Mouse (Mus musculus): ENCODE measurements at regions not wholly inside any gene's neighbourhood (a gene's known extent, or its start where the extent isn't known, plus 50 kb on each side); places are given as distances from the start of the nearest gene placed in this dataset.

GRCm38 (mm10) chr11:114419002-114419401, 249.3 kb upstream of the Rpl38 start:
- Histone ChIP-seq H3K36me3 (ENCODE audit: control insufficient read depth, insufficient read depth, low read length) (no peaks in the 10 kb centered on the region), H3K9me3 (ENCODE audit: control insufficient read depth, low read length) (0 out of 2 replicates have a peak, but pooled peaks cover 4% of the 10 kb centered on the region), H3K27ac (ENCODE audit: low read depth, low read length) (no peak overlapping the region), H3K4me1 (ENCODE audit: control insufficient read depth, insufficient read depth, low read length) (no peaks in the 10 kb centered on the region), H3K4me3 (ENCODE audit: low read length) (no peak overlapping the region), H3K27me3 (ENCODE audit: control insufficient read depth, insufficient read depth, low read length) (no peaks in the 10 kb centered on the region), H3K4me2 (replicated peaks; ENCODE audit: low read depth, low read length) (no peak overlapping the region), H3K9ac (ENCODE audit: low read depth, low read length) (no peak overlapping the region)
- ATAC-seq (ENCODE audit: low FRiP score, low TSS enrichment): no peak
- 87% methylated on average over 7 of the region's 7 CpGs for WGBS

DNA sequence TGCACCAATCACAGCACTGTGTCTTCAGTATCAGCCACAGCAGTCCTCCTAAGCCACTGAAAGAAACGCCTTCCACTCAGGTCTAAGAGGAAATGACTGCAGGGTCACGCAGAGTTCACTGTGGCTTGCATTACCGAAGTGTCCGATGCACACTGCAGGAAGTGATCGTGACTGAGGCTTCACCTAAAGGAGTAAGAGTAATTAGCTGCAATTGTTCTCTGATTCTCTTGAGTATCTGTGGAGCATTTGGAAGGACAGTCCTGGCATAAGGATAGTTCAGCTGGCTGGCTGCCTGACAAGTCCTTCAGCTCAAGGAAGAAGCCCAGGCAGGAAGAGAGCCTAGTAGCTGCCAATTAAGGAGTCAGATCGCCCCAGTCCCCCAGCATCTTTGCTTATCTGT, 252.2 kb upstream of the Rpl38 start:
- no peak overlapping the region for H3K27ac ChIP-seq (ENCODE audit: low read depth, low read length)
- H3K9ac ChIP-seq (ENCODE audit: low read depth, low read length): no peak overlapping the region
- no peaks in the 10 kb centered on the region for H3K4me1 ChIP-seq (ENCODE audit: control insufficient read depth, insufficient read depth, low read length)
- no peaks in the 10 kb centered on the region for H3K36me3 ChIP-seq (ENCODE audit: control insufficient read depth, insufficient read depth, low read length)
- H3K4me3 ChIP-seq (ENCODE audit: low read length): no peak overlapping the region
- ATAC-seq (ENCODE audit: low FRiP score, low TSS enrichment): no peak
- no peak overlapping the region for H3K4me2 ChIP-seq (replicated peaks; ENCODE audit: low read depth, low read length)
- no peaks in the 10 kb centered on the region for H3K27me3 ChIP-seq (ENCODE audit: control insufficient read depth, insufficient read depth, low read length)
- WGBS: 65% methylated on average over 6 of the region's 6 CpGs
- H3K9me3 ChIP-seq (ENCODE audit: control insufficient read depth, low read length): 0 out of 2 replicates have a peak, but pooled peaks cover 4% of the 10 kb centered on the region

DNA sequence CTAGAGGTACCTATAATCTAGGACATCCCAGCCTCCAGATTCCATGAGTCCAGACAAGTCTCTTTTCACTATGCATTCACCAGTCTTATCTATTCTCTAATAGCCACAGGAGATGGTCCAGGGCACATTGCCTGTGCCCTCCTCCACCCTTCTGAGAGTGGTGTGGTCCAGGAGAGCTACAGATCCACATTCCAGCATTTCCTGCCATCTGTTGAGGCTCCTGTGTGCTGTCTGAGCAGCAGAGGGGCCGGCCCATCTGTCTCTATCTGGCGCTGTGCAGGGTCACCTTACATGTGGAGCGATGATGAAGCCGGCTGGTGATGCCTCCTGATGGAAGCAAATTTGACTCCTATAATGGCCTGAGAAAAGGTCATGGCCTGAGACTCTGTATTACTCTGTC, 263.9 kb upstream of the Rpl38 start:
- 20% methylated on average over 4 of the region's 4 CpGs for WGBS
- no peak for ATAC-seq (ENCODE audit: low FRiP score, low TSS enrichment)
- Histone ChIP-seq H3K9ac (ENCODE audit: low read depth, low read length) (no peak overlapping the region), H3K4me3 (ENCODE audit: low read length) (no peak overlapping the region), H3K4me2 (replicated peaks; ENCODE audit: low read depth, low read length) (no peak overlapping the region), H3K9me3 (ENCODE audit: control insufficient read depth, low read length) (no peaks in the 10 kb centered on the region), H3K27ac (ENCODE audit: low read depth, low read length) (no peak overlapping the region), H3K36me3 (ENCODE audit: control insufficient read depth, insufficient read depth, low read length) (no peaks in the 10 kb centered on the region), H3K4me1 (ENCODE audit: control insufficient read depth, insufficient read depth, low read length) (no peaks in the 10 kb centered on the region), H3K27me3 (ENCODE audit: control insufficient read depth, insufficient read depth, low read length) (no peaks in the 10 kb centered on the region)

DNA sequence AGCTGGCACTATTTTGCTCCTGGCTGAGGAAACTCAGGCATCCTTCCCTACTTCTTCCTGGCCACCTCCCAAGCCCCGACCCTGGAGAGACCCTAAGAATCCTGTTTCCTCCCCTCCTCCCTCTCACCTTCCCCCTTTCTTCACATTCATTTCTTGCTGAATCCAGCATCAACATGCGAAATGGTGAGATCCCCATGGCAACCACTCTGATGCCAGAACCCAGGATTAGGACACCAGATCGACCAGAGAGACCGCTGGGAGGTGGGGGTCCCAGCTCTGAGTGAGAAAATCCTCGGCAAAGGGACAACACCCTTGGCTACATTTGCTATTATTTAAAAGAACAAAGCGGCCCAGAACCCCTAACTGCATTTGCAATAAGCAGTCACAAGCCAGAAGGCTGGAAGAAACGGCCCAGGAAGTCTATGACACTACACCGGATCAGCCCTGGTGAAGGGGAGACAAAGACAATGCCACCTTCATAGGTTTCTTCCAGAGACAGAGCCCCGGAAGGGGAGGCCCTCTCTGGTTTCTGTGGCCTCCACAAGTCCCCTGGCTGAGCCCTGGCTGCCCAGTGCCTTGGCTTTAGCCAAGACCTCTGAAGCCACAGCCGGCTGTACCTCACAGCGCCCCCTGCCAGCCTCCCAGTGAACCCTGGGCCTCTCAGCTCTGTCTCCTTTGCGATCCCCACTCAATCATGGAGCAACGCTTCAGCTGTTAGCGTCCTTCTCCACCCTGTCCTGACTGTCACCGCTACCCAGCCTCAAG, 265.6 kb upstream of the Rpl38 start:
- Histone ChIP-seq H3K9me3 (ENCODE audit: control insufficient read depth, low read length) (no peaks in the 10 kb centered on the region), H3K27ac (ENCODE audit: low read depth, low read length) (no peak overlapping the region), H3K27me3 (ENCODE audit: control insufficient read depth, insufficient read depth, low read length) (no peaks in the 10 kb centered on the region), H3K4me1 (ENCODE audit: control insufficient read depth, insufficient read depth, low read length) (no peaks in the 10 kb centered on the region), H3K4me3 (ENCODE audit: low read length) (no peak overlapping the region), H3K4me2 (replicated peaks; ENCODE audit: low read depth, low read length) (no peak overlapping the region), H3K36me3 (ENCODE audit: control insufficient read depth, insufficient read depth, low read length) (no peaks in the 10 kb centered on the region), H3K9ac (ENCODE audit: low read depth, low read length) (no peak overlapping the region)
- no peak for ATAC-seq (ENCODE audit: low FRiP score, low TSS enrichment)
- WGBS: 36% methylated on average over 15 of the region's 15 CpGs

DNA sequence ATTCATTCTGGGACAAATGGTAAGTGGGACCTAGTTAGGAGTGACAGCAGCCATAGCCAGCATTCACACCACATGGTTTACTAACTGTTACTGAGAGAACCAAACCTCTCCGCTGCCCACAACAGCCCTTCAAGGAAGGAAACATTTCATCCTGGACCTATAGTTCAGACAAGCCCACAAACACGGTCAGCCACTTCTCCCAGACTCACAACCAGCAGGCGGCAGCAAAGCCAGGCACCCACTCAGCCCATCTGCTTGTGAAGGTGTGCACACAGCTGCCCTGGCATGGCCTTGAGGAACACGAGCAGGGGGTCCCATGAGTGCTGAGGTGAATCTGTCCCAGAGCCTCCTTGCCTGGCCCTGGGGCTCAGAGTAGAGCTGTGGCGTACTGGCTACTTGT, 267.6 kb upstream of the Rpl38 start:
- no peak for ATAC-seq (ENCODE audit: low FRiP score, low TSS enrichment)
- WGBS: 47% methylated on average over 5 of the region's 5 CpGs
- Histone ChIP-seq H3K27ac (ENCODE audit: low read depth, low read length) (no peak overlapping the region), H3K4me3 (ENCODE audit: low read length) (no peak overlapping the region), H3K27me3 (ENCODE audit: control insufficient read depth, insufficient read depth, low read length) (no peaks in the 10 kb centered on the region), H3K4me1 (ENCODE audit: control insufficient read depth, insufficient read depth, low read length) (no peaks in the 10 kb centered on the region), H3K4me2 (replicated peaks; ENCODE audit: low read depth, low read length) (no peak overlapping the region), H3K9me3 (ENCODE audit: control insufficient read depth, low read length) (no peaks in the 10 kb centered on the region), H3K36me3 (ENCODE audit: control insufficient read depth, insufficient read depth, low read length) (no peaks in the 10 kb centered on the region), H3K9ac (ENCODE audit: low read depth, low read length) (no peak overlapping the region)

GRCm38 (mm10) chr11:114392161-114392560, 276.2 kb upstream of the Rpl38 start:
- Histone ChIP-seq H3K9ac (ENCODE audit: low read depth, low read length) (no peak overlapping the region), H3K4me2 (replicated peaks; ENCODE audit: low read depth, low read length) (no peak overlapping the region), H3K36me3 (ENCODE audit: control insufficient read depth, insufficient read depth, low read length) (no peaks in the 10 kb centered on the region), H3K4me1 (ENCODE audit: control insufficient read depth, insufficient read depth, low read length) (no peaks in the 10 kb centered on the region), H3K27me3 (ENCODE audit: control insufficient read depth, insufficient read depth, low read length) (no peaks in the 10 kb centered on the region), H3K4me3 (ENCODE audit: low read length) (no peak overlapping the region), H3K27ac (ENCODE audit: low read depth, low read length) (no peak overlapping the region), H3K9me3 (ENCODE audit: control insufficient read depth, low read length) (no peaks in the 10 kb centered on the region)
- WGBS: 71% methylated on average over 10 of the region's 10 CpGs
- ATAC-seq (ENCODE audit: low FRiP score, low TSS enrichment): no peak

GRCm38 (mm10) chr11:114391553-114391952, 276.8 kb upstream of the Rpl38 start:
- no peaks in the 10 kb centered on the region for H3K36me3 ChIP-seq (ENCODE audit: control insufficient read depth, insufficient read depth, low read length)
- ATAC-seq (ENCODE audit: low FRiP score, low TSS enrichment): no peak
- no peak overlapping the region for H3K9ac ChIP-seq (ENCODE audit: low read depth, low read length)
- no peak overlapping the region for H3K4me2 ChIP-seq (replicated peaks; ENCODE audit: low read depth, low read length)
- no peaks in the 10 kb centered on the region for H3K9me3 ChIP-seq (ENCODE audit: control insufficient read depth, low read length)
- WGBS: 41% methylated on average over 6 of the region's 6 CpGs
- no peaks in the 10 kb centered on the region for H3K27me3 ChIP-seq (ENCODE audit: control insufficient read depth, insufficient read depth, low read length)
- no peak overlapping the region for H3K27ac ChIP-seq (ENCODE audit: low read depth, low read length)
- H3K4me1 ChIP-seq (ENCODE audit: control insufficient read depth, insufficient read depth, low read length): no peaks in the 10 kb centered on the region
- H3K4me3 ChIP-seq (ENCODE audit: low read length): no peak overlapping the region

DNA sequence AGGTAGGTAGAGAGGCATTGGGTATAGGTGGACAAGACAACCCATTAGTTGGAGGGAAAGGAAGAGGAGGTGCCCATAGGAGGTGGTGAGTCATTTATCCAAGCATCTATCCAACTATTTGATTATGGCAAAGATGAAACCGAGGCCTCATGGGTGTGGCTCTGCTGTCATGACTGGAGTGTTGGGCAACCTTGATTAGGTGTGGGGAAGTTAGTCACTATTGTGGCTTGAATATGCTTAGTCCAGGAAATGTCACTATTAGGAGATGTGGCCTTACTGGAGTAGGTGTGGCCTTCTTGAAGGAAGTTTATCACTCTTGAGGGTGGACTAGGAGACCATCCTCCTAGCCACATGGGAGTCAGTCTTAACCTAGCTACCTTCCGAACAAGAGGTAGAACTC, 281.2 kb upstream of the Rpl38 start:
- Histone ChIP-seq H3K4me2 (replicated peaks; ENCODE audit: low read depth, low read length) (no peak overlapping the region), H3K9me3 (ENCODE audit: control insufficient read depth, low read length) (no peaks in the 10 kb centered on the region), H3K4me3 (ENCODE audit: low read length) (no peak overlapping the region), H3K27ac (ENCODE audit: low read depth, low read length) (no peak overlapping the region), H3K36me3 (ENCODE audit: control insufficient read depth, insufficient read depth, low read length) (no peaks in the 10 kb centered on the region), H3K27me3 (ENCODE audit: control insufficient read depth, insufficient read depth, low read length) (no peaks in the 10 kb centered on the region), H3K9ac (ENCODE audit: low read depth, low read length) (no peak overlapping the region), H3K4me1 (ENCODE audit: control insufficient read depth, insufficient read depth, low read length) (no peaks in the 10 kb centered on the region)
- WGBS: 86% methylated on average over 2 of the region's 2 CpGs
- ATAC-seq (ENCODE audit: low FRiP score, low TSS enrichment): no peak

- no peak overlapping the region for H3K4me3 ChIP-seq (ENCODE audit: low read length)
- no peak overlapping the region for H3K27ac ChIP-seq (ENCODE audit: low read depth, low read length)
- no peaks in the 10 kb centered on the region for H3K9me3 ChIP-seq (ENCODE audit: control insufficient read depth, low read length)
- ATAC-seq (ENCODE audit: low FRiP score, low TSS enrichment): no peak
- no peaks in the 10 kb centered on the region for H3K36me3 ChIP-seq (ENCODE audit: control insufficient read depth, insufficient read depth, low read length)
- no peak overlapping the region for H3K4me2 ChIP-seq (replicated peaks; ENCODE audit: low read depth, low read length)
- H3K9ac ChIP-seq (ENCODE audit: low read depth, low read length): no peak overlapping the region
- no peaks in the 10 kb centered on the region for H3K27me3 ChIP-seq (ENCODE audit: control insufficient read depth, insufficient read depth, low read length)
- WGBS: 20% methylated on average over 8 of the region's 8 CpGs
- peaks cover 4% of the 10 kb centered on the region; the same call in 1 of the 2 replicates for H3K4me1 ChIP-seq (ENCODE audit: control insufficient read depth, insufficient read depth, low read length)
These were observed 288.9 kb upstream of the Rpl38 start for GRCm38 (mm10) chr11:114379411-114379824.

All from kidney, embryonic 14.5 days (tissue).